Mouse (Mus musculus) embryo, embryonic 11.5 days (tissue): ENCODE measurements around the gene Lmntd1.

Source experiments
- DNase-seq: peaks from one replicate; pipeline ENCODE4 v3.0.0-alpha.2; 2012; ENCODE audit warnings: low read depth, low spot score

Gene Lmntd1

GRCm38 (mm10) chr6:145488251-145488650 lies 125.9 kb downstream of the Lmntd1 start:
- no peak for DNase-seq

DNA sequence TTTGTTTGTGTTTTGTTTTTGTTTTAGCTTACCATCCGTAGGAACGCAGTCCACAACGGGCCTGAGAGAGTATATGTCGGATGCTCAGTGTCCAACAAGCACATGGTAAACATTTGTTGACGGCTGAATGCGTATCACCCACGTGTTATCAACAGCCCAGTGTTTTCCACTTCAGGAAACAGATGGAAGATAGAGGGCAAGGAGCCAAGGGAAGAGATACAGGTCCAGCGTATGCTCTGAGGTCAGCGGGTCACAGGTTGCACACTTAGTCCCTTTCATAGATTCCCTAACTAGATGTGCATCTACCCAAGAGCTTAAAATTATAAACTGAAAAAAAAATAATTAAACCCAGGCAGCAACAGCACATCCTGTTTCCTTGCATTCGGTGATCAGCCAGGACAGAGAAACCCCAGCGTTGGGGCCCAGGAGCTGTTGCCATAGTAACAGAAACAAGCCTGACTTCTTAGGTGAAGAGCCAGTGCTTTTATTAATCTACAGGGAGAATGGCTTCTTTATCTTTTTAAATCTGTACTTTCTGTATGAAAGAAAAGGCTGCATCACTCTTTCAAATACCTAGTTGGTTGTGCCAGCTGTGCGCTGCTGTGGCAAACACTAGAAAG lies 128.0 kb downstream of the Lmntd1 start:
- DNase-seq = no peak

DNA sequence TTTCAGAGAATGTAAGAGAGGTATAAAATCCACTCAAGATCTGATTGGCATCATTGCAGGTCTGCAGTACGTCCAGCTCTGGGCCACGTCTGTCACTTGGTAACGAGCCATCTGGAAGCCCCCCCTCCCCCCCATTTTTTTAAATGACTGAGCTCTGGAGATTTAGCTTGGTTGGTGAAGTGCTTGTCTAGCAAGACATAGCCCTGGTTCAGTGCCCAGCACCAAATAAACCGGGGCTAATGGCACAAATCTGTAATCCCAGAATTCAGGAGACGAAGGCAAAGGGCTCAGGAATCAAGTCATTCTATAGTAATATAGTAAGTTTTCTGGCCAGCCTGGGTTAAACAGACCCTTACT lies 130.8 kb downstream of the Lmntd1 start:
- DNase-seq = no peak

DNA sequence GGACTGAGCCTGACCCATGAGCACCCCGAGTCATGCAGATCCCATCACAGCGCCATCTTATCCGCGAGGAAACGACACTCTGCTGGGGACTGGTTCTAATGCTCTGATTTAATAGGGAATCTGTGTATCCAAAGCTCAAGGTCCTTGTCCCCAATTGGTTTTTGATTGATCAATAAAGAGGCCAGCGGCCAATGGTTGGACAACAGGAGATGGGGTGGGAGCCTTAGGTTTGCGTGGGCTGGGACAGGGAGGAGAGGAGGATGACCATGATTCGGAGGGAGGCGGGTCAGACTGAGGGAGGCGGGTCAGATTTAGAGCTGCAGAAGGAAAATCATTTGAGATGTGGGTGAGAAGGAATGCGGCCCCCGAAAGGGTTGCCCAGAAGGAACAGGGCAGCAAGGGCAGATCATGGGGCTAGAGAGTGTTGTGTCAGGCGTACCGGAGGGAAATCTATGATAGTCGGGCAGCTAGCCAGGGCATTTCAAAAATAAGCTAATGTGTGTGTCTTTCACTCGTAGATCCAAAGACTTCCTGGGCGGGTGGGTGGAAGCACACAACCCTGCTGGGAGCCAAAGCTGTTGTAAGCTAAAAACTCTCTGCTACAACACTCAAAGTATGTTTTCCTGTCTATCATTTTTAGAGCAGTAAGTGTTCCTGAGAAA lies 131.3 kb downstream of the Lmntd1 start:
- no peak for DNase-seq

GRCm38 (mm10) chr6:145481938-145482337 lies 132.2 kb downstream of the Lmntd1 start:
- DNase-seq = peak; percentile 14

DNA sequence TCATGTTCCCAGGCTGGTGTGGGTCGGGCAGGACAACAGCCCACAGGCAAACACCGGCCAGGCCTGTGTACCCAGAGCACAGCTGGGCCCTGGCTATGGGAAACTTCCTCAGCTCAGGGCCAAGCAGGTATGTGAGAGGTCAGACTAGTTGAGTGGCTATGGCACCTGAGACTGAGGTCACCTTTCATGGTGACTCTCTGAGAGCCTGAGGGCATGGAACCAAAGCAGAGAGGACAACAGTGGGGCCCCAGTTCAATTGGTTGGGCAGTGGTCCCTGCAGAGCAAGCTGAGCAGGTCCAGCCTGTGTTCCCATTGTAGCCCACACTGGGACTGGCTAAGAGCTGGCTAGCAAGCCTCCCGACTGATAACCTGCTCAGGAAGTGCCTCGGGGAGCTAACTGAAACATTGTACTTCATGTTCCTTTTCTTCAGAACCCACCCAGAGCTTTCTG lies 135.3 kb downstream of the Lmntd1 start:
- no peak for DNase-seq

GRCm38 (mm10) chr6:145477367-145477905 lies 136.7 kb downstream of the Lmntd1 start:
- DNase-seq = no peak

DNA sequence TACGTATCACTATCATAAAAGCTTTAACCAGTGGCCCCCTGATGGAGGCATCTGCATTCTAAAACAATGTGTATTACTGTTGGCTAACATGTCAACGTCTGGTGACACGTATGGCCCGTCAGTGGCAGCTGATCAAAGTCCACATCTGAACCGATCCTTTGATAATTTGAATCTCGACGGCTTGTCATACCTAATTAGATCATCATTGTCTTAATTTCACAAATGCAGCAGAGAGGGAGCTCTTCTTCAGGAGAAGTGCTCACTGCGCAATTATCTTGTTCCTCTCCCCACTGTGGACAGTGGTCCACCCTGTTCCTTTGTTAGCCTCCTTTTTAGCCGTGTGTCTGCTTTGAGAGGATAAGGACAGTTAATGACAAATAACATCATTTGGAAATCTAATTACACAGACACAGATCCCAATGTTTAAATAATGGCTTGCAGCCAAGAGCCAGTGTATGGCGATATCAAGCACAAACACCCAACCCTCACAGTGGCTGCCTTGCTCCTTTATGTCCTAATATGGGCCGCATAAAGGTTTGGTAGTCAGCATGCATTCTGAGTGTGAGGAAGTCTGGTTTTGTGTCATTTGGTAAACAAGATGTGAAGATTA lies 142.4 kb downstream of the Lmntd1 start:
- no peak for DNase-seq

- DNase-seq = no peak
Observed at GRCm38 (mm10) chr6:145469260-145469943, 144.7 kb downstream of the Lmntd1 start.

DNA sequence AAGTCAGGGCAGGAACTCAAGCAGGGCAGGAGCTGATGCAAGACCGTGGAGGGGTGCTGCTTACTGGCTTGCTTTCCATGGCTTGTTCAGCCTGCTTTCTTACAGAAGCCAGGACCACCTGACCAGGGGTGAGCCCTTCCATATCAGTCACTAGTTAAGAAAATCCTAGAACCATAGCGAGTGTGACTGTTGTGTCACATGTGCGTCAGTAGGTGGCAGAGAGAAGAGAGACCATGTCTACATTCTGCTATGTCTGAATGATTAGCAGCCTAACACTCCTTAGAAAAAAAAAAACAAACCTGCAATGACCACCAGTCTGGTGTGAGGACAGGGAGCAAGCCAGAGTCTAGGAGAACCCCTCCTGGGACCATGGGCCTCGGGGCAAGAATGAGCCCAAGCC lies 150.1 kb downstream of the Lmntd1 start:
- no peak for DNase-seq

GRCm38 (mm10) chr6:145462677-145463245 lies 151.4 kb downstream of the Lmntd1 start:
- DNase-seq = no peak

DNA sequence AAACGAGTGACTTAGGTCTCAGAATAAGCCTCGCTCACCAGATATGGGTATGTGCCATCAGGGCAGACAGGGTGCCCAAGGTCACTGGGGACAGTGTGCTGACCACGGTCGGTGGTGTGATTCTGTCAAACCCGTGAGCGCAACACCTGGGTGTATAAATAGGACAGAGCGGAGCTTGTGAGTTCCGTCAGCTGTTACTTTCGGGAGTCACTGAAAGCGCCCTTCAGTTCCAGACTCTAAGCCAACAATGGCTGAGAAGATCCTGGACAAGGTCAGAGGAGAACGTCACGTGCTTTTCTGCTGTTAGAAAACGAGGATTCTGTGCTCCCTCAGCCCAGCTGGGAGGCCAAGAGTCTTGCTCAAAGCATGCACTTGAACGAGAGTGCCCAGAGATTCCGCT lies 157.1 kb downstream of the Lmntd1 start:
- DNase-seq = no peak

- no peak for DNase-seq
Observed at GRCm38 (mm10) chr6:145450628-145451403, 163.3 kb downstream of the Lmntd1 start.

- DNase-seq = no peak
Observed at GRCm38 (mm10) chr6:145448361-145448760, 165.8 kb downstream of the Lmntd1 start.

DNA sequence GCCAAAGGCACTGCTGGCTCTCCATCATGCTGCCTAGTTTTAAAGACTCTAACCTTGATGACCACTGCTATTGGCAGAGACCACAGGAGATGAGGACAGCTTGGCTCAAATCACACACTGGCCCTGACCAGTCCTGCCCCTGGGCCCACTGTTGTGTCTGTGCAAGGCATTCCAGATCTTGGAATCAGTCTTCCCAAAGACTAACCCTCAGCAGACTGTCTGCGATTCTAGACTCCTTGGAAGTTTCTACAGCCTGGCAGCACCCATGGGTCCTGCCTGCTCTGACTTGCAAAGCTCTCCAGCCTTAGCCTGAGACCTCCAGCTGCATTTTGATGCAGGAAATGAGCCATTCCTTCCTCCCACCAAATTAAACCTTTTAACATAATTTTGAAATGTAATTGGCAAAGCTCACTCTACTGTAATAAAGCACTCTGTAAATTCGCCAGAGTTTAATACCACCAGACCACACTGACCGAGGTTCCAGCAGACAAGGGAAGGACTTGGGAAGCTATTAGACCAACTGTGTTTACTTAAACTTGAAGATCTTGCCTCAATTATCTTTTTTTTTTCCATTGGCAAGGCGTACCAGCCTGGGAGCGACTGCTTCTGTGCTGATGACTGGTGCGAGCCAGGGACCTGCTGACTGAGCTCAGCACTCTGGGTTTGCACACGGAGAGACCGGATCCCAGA lies 168.2 kb downstream of the Lmntd1 start:
- DNase-seq = no peak

DNA sequence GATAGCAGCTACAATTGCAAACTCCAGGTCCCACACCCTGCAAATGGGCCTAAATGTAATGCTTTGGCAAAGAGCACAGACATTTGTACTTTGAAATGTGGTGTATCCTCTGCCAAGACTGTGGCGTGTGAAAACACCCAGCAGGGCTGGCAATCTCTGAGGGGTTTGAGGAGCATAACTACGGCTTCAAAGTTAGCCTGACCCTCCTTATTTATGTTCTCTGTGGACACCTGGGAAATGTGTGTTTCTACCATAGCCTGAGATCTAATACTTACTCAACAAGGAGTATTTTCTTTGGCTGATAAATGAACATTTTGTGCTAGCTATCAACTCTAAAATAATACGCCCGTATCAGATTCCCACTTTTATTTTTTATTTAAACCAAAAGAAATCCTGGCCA lies 168.7 kb downstream of the Lmntd1 start:
- DNase-seq = no peak

- no peak for DNase-seq
Observed at GRCm38 (mm10) chr6:145442786-145443185, 171.3 kb downstream of the Lmntd1 start.

DNA sequence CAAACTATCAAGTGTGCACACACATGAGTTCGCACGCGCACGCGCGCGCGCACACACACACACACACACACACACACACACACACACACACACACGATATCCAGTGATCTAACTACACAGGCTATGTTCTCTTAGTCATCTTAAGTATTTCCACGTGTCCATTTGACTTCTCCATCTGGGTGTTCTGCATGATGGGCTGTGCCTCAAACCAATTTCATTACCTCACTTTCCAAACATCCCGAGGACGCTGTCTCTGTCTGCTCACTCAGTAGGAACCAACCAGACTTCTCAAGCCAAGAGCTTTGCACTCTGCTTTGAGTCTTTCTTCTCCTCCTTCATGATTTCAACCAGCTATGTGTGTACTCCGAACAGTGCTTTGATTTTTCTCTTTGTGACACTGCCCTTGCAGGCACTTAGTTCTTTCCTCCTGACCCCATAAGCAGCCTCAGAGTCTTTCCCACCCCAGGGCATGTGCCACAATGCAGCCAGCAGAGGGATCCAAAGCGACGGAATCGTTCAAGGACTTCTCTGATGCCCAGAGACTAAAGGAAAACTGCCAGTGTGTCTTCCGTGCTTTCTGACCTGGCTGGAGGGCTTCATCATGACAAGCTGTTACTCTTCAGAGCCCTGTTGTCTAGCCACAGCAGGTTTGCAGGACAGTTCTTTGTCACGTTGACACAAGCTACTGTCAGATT lies 172.6 kb downstream of the Lmntd1 start:
- DNase-seq = peak; percentile 24

GRCm38 (mm10) chr6:145438851-145439250 lies 175.3 kb downstream of the Lmntd1 start:
- no peak for DNase-seq

GRCm38 (mm10) chr6:145435764-145436163 lies 178.4 kb downstream of the Lmntd1 start:
- DNase-seq = no peak
